ENCODE assay signal across 9 mouse cellular contexts in genomic region chr4:86020372-86021090, GRCm38 (mm10).
A peak's percentile ranks its signal among the peaks of the same experiment; 100 is the strongest.
DNase-seq lines count a peak whose midpoint lies in the region; ATAC-seq and TF ChIP-seq lines count a peak whose summit lies in the region.
"Had no signal": no experiment of that assay in that cellular context is flagged by ENCODE, and none has a peak within 500 bp of the region (broad histone marks: within the 10 kb centered on the region; RNA-seq: fewer than 3 reads in every experiment).

No protein-coding gene starts in this region.

- TF ChIP-seq POLR2A in lung, adult 2 months (IDR thresholded peaks at IDR 0.05; ENCODE audit: borderline replicate concordance, extremely low read depth, low read depth, low read length) = no peak
- TF ChIP-seq POLR2A in kidney, adult 2 months (IDR thresholded peaks at IDR 0.05; ENCODE audit: low read depth, low read length) = no peak

- no peak overlapping the region for H3K27ac ChIP-seq in lung, embryonic 16.5 days (ENCODE audit: low read length)
- H3K27ac ChIP-seq in forebrain, embryonic 11.5 days (ENCODE audit: low read depth, low read length) = 0 out of 2 replicates have a peak overlapping the region, but pooled peaks have one; percentile 6
- peak overlapping the region; percentile 56; the same call in 1 of the 2 replicates for H3K27ac ChIP-seq in limb, embryonic 10.5 days
- H3K27ac ChIP-seq in neural tube, embryonic 15.5 days (replicated peaks) = no peak overlapping the region; the same call in 1 of the 2 replicates
- no peak overlapping the region for H3K27ac ChIP-seq in kidney, adult 2 months (ENCODE audit: insufficient read depth, low read depth, low read length)

- H3K27me3 ChIP-seq in lung, embryonic 16.5 days (ENCODE audit: control insufficient read depth, insufficient read depth, low read depth, low read length) = no peaks in the 10 kb centered on the region
- no peaks in the 10 kb centered on the region for H3K27me3 ChIP-seq in forebrain, embryonic 11.5 days (ENCODE audit: control insufficient read depth, insufficient read depth, low read length)
- no peaks in the 10 kb centered on the region for H3K27me3 ChIP-seq in limb, embryonic 10.5 days (ENCODE audit: low read depth, poor library complexity, severe bottlenecking)
- no peaks in the 10 kb centered on the region for H3K27me3 ChIP-seq in neural tube, embryonic 15.5 days (replicated peaks)
- H3K27me3 ChIP-seq in kidney, adult 2 months (replicated peaks; ENCODE audit: control insufficient read depth, insufficient read depth, low read length) = no peaks in the 10 kb centered on the region

- H3K4me1 ChIP-seq in lung, embryonic 16.5 days (replicated peaks; ENCODE audit: control insufficient read depth, insufficient read depth, low read length) = no peaks in the 10 kb centered on the region
- H3K4me1 ChIP-seq in lung, adult 2 months (ENCODE audit: control insufficient read depth, insufficient read depth, low read length) = no peaks in the 10 kb centered on the region
- no peaks in the 10 kb centered on the region for H3K4me1 ChIP-seq in forebrain, embryonic 11.5 days (replicated peaks; ENCODE audit: control insufficient read depth, insufficient read depth, low read length)
- H3K4me1 ChIP-seq in limb, embryonic 10.5 days = peaks cover 16% of the 10 kb centered on the region
- peaks cover 5% of the 10 kb centered on the region; the same call in 1 of the 2 replicates for H3K4me1 ChIP-seq in neural tube, embryonic 15.5 days
- no peaks in the 10 kb centered on the region for H3K4me1 ChIP-seq in kidney, adult 2 months (ENCODE audit: control insufficient read depth, insufficient read depth, low read length)

- 52% methylated on average over 10 of the region's 10 CpGs for WGBS in lung, embryonic 16.5 days
- WGBS in lung, adult 2 months = 70% methylated on average over 10 of the region's 10 CpGs
- WGBS in forebrain, embryonic 11.5 days = 37% methylated on average over 10 of the region's 10 CpGs
- 68% methylated on average over 10 of the region's 10 CpGs for WGBS in limb, embryonic 10.5 days
- WGBS in neural tube, embryonic 15.5 days = 32% methylated on average over 10 of the region's 10 CpGs
- WGBS in kidney, adult 2 months = 61% methylated on average over 10 of the region's 10 CpGs

- no peak overlapping the region for H3K9ac ChIP-seq in lung, embryonic 16.5 days (ENCODE audit: low read length)
- no peak overlapping the region for H3K9ac ChIP-seq in forebrain, embryonic 11.5 days (ENCODE audit: low read length)
- no peak overlapping the region for H3K9ac ChIP-seq in neural tube, embryonic 15.5 days (replicated peaks)

- DNase-seq in lung, adult 2 months = no peak
- DNase-seq in forebrain, embryonic 11.5 days (ENCODE audit: low spot score) = peak; percentile 71
- no peak for DNase-seq in limb, embryonic 10.5 days (ENCODE audit: low spot score)
- DNase-seq in thymus, postnatal 4 days = no peak
- DNase-seq in kidney, adult 2 months = no peak
- DNase-seq: cerebellum, adult 9-10 months had no signal

- no peak for TF ChIP-seq CTCF in lung, adult 2 months (IDR thresholded peaks at IDR 0.05; ENCODE audit: insufficient read depth, low read length)
- TF ChIP-seq CTCF in kidney, adult 2 months (conservative IDR thresholded peaks at IDR 0.05; ENCODE audit: insufficient read depth, insufficient read length, low read depth, low read length) = no peak

- H3K4me2 ChIP-seq in lung, embryonic 16.5 days (ENCODE audit: low read depth, low read length) = no peak overlapping the region
- H3K4me2 ChIP-seq in forebrain, embryonic 11.5 days (ENCODE audit: low read depth, low read length, severe bottlenecking) = no peak overlapping the region
- H3K4me2 ChIP-seq in neural tube, embryonic 15.5 days = no peak overlapping the region
- H3K4me2 ChIP-seq: heart, embryonic 11.5 days had no signal

- ATAC-seq in lung, embryonic 16.5 days (ENCODE audit: low read depth) = 0 out of 2 replicates have a peak, but pooled peaks have one; percentile 17
- ATAC-seq in forebrain, embryonic 11.5 days (replicated peaks; ENCODE audit: low FRiP score) = peak; percentile 87
- peak; percentile 85 for ATAC-seq in neural tube, embryonic 15.5 days (ENCODE audit: low FRiP score)

- no peak overlapping the region for H3K4me3 ChIP-seq in lung, embryonic 16.5 days (ENCODE audit: low read length)
- no peak overlapping the region for H3K4me3 ChIP-seq in lung, adult 2 months (replicated peaks; ENCODE audit: extremely low read depth, low read depth, low read length)
- H3K4me3 ChIP-seq in forebrain, embryonic 11.5 days (ENCODE audit: low read depth, low read length) = no peak overlapping the region
- no peak overlapping the region for H3K4me3 ChIP-seq in limb, embryonic 10.5 days
- no peak overlapping the region for H3K4me3 ChIP-seq in neural tube, embryonic 15.5 days (replicated peaks)
- H3K4me3 ChIP-seq in kidney, adult 2 months (ENCODE audit: insufficient read depth, low read depth, low read length) = no peak overlapping the region

- H3K9me3 ChIP-seq in lung, embryonic 16.5 days (ENCODE audit: control insufficient read depth, low read length) = no peaks in the 10 kb centered on the region
- H3K9me3 ChIP-seq in forebrain, embryonic 11.5 days (ENCODE audit: control insufficient read depth, low read length) = no peaks in the 10 kb centered on the region
- H3K9me3 ChIP-seq in limb, embryonic 10.5 days (replicated peaks) = no peaks in the 10 kb centered on the region
- no peaks in the 10 kb centered on the region for H3K9me3 ChIP-seq in neural tube, embryonic 15.5 days (replicated peaks)

- H3K36me3 ChIP-seq in lung, embryonic 16.5 days (ENCODE audit: control insufficient read depth, insufficient read depth, low read length) = no peaks in the 10 kb centered on the region
- no peaks in the 10 kb centered on the region for H3K36me3 ChIP-seq in forebrain, embryonic 11.5 days (ENCODE audit: control insufficient read depth, insufficient read depth, low read length)
- no peaks in the 10 kb centered on the region for H3K36me3 ChIP-seq in limb, embryonic 10.5 days
- no peaks in the 10 kb centered on the region for H3K36me3 ChIP-seq in neural tube, embryonic 15.5 days
- no peaks in the 10 kb centered on the region for H3K36me3 ChIP-seq in kidney, adult 2 months (ENCODE audit: control insufficient read depth, insufficient read depth, low read length)

Comparison
In these comparisons a context has a peak if more than half of its experiments do, and no peak if none do; other contexts are left out.
1. ATAC-seq: peak in every context shown above with its lines; median percentile 87 in forebrain, embryonic 11.5 days; 85 in neural tube, embryonic 15.5 days; 17 in lung, embryonic 16.5 days.
2. H3K27ac ChIP-seq: peak in forebrain, embryonic 11.5 days (single experiment) and limb, embryonic 10.5 days (single experiment); none in lung, embryonic 16.5 days (single experiment), neural tube, embryonic 15.5 days (single experiment) and kidney, adult 2 months (single experiment).